Mouse (Mus musculus): ENCODE data around the gene Plcb4.
"Not testable (repeated sequence)": the region's sequence is repeated elsewhere in the genome, so short reads cannot be mapped to it uniquely, and the experiment has no call there.

Gene Plcb4

DNA sequence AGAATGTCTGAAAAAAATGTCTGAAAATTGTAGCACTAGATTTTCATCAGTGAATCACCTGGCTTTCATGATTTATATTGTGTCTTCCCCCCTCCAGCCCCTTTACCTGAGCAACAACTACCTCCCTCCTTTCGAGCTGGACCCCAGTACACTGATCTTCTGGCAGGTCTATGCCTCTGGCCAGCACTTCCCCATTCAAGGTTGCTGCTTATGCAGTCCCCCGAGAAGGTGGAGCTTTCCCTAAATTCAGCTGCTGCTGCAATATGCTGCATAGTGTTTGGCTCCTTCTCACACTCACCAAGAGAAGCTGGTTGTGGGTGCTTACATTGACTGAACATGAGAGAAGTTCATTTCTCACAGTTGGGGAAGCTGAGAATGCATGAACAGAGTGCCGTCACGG is 273.8 kb downstream of the Plcb4 start:
- no peak for DNase-seq (ENCODE audit: low read depth in 2 of 2, low spot score in 2 of 2)

DNA sequence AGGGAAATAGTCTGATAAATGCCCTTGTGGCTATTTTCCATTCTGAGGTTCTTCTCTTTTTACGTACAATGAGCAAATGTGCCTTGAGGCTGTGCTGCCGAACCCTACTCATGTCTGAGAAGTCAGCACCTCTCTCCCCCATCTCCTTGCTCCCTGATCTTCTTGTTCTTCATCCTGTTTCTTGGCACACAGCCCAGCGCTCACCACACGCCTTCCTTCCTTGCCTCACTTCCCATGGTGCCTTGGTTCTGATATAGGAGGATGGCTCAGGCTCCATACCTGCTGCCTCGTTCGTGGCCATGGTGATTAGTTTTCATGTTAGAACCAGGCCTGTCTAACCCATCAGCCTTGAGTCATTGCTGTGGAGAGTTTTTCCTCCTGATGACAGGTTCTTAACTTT is 277.6 kb downstream of the Plcb4 start:
- no peak for DNase-seq (ENCODE audit: low read depth in 2 of 2, low spot score in 2 of 2)

DNA sequence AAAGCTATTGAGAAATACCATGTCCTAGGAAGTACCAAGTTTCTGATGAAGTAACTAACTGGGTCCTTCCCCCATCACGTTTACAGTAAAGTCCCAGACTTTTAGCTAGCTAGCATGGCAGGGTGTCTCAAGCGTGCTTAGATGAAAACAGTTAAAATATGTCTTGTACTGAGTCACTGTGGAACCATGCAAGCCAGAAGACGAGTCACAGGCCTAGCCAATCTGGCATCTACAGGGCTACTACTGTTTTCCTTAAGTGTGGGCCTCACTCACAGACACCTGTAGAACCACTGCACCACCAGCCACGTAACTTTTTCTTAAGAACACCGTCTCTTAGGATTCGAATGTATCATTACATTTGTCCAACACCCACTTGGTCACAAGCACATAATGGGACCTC is 278.8 kb downstream of the Plcb4 start:
- DNase-seq (ENCODE audit: low read depth in 2 of 2, low spot score in 2 of 2): no peak

DNA sequence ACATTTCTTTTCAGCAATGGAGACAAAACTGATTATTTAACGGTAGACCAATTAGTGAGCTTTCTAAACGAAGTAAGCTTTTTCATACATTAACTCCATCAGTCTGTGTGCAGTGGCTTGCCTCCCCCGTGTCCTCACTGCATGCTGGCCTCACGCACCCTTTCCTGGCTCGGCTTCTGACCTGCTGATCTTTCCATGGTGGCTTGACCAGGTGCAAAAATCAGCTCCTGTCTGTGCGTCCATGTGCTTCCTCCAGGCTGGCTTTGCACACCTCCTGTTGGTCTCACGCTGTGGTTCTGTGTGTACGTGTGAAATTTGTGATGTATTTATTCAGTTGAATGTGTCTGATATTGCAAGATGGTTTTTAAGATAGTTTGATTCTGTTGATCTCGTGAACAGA is 281.1 kb downstream of the Plcb4 start:
- DNase-seq (ENCODE audit: low read depth in 2 of 2, low spot score in 2 of 2): no peak

DNA sequence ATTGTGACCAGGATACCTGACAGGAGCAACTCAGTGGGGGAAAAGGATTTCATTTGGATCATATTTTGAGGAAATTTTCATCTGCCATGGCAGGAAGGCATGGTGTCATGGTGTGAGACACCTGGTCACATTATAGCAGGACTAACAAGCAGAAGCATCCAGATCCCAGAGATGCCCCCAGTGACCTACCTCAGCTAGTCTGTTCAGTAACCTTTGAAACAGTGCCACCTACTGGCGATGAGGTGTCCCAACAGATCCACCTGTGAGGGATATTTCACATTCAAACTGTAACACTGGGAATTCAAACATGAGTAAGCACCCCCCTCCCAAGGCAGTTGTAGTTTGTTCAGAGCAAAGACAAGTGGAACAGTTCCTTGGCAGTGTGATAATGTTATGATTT is 289.0 kb downstream of the Plcb4 start:
- no peak for DNase-seq (ENCODE audit: low read depth in 2 of 2, low spot score in 2 of 2)

DNA sequence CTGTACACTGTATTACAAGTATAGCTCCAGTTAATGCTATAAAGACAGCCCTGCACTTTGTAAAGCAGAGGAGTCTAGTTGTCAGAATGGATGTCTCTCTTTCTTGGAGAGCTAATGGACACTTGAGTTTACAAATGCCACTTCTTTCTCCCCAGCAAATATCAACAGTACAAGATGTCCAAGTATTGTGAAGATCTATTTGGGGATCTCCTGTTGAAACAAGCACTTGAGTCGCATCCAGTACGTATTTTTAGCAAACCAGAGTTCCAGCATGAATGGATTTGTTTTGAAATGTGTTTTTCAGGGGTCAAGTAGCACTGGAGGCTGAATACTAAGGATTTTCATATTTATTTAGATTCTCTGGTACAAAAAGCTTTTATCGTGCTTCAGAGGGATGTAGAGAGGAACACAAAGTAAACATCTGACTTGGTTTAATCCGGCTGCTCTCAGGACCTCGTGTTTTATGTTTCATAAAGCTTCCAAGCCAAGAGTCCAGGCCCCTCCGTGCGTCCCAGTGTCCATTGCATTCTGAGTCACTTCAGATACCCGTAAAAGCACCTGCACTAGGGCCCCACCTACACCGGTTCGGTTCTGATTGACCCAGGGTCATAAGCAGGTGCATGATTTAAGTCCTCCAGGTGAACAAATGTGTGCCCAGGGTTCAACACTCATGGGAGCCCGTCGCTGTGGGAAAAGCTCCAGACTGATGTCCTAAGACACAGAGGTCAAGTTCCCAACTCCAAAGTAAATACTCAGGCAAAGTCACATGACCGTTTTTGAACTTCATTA is 296.1 kb downstream of the Plcb4 start:
- DNase-seq (ENCODE audit: low read depth in 2 of 2, low spot score in 2 of 2): no peak

DNA sequence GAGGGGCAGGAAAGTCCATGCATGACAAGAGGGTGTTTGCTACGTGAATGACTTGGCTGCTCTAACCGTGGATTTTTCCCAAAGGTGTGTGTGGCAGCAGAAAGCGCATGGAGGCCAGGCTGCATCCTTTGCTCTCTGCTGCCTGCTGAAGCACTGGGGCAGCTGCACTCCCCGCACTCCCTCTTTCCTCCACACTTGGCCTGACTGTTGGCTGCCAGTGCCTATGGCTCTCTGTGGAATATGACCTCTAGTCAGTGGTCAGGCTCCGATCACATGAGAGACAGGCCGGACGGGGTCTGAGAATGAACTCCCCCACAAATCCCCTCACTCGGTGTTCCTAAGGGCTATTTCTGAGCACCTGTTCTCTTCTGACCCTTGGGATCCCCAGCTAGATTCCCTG is 297.0 kb downstream of the Plcb4 start:
- DNase-seq (ENCODE audit: low read depth in 2 of 2, low spot score in 2 of 2): no peak

DNA sequence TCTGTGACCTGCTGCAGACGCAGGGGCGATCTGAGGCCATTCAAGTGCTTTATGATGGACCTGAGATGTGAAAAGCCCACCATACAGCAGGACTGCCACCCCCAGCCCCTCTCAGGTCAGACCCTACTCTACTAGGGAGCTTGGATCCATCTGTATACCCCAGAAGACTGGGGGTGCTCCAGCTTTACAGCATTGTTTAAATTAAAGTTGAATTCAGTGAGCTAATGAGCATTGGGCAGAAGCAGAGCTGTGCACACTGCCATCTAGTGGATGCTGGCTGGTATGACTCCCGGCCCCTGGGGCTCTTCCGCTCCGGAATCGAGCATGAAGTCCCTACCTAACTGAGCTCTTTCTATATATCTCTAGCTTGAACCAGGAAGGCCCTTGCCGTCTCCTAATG is 298.9 kb downstream of the Plcb4 start:
- DNase-seq (ENCODE audit: low read depth in 2 of 2, low spot score in 2 of 2): peak; percentile 6 to 9

DNA sequence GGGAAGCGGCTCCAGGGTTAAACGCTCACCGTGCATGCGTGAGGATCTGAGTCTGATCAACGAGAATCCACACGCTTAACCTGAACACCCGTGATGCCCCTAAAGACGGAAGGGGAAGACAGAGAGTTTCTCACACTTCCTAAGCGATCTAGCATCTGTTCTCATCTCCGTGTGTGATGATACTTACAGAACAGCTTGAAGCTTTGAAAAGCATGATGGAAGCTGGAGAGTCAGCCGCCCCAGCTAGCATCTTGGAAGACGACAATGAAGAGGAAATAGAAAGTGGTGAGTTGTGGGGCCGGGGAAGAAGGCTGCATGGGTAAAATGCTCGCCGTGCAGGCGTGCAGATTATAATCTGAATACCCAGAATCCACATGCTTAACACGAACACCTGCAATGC is 299.6 kb downstream of the Plcb4 start:
- no peak for DNase-seq (ENCODE audit: low read depth in 2 of 2, low spot score in 2 of 2)

DNA sequence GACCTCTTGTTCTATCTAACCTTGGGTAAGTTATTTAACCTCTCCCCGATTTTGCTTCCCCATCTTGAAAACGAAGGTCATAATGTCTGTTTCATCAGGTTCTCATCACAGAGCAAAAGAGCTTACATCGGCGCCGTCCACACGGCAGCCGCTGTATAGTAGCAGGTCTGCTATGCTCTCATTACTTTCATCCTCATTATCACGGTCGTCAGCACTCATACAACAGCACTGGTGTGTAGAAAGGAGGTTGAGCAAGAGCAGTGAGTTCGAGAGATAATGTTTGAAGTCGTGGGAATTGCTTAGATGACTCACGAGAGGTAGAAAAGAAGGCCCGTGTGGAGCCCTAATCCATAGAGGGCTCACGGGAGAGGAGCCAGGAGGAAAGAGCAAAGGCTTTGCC is 304.3 kb downstream of the Plcb4 start:
- no peak for DNase-seq (ENCODE audit: low read depth in 2 of 2, low spot score in 2 of 2)

DNA sequence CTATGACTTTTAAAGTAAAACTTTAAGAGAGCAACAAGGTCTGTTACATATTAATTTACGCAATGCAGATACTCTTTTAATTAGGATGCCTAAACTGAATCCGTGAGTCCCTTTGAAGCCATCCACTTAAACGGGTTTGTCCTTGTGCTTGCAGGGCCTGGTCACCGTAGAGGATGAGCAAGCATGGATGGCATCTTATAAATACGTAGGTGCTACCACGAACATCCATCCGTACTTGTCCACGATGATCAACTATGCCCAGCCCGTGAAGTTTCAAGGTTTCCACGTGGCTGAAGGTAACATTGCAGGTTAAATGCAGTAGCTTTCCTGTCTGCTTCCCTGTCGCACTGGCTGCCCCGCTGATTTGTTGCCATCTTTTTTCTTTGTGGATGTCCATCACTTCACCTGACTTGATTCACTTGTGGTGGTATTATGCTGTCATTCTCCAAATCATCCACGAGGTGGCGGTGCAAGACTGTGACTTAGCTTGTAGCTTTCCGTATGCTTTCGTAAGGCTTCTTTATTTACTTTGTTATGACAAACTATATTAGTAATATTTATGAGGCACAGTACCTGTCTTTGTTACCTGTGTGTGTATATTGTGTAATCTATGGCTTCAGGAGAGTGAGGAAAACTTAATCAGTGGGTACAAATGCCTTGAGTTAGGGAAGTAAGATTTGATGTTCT is 308.2 kb downstream of the Plcb4 start:
- DNase-seq (ENCODE audit: low read depth in 2 of 2, low spot score in 2 of 2): no peak

DNA sequence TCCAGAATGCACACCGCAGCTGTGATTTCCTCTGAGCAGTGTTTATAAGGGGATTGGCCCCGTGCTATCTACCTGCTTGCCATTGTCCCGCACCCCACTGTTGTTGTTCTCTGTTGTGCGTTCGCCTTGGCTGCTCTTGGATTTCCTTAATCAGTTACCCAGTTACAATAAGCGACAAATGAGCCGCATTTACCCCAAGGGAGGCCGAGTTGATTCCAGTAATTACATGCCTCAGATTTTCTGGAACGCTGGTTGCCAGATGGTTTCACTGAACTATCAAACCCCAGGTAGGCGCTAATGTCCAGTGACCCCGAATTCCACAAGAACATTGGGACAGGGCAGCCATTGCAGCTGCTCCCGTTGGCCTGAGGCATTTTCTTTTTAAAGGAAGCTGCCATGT is 309.3 kb downstream of the Plcb4 start:
- DNase-seq (ENCODE audit: low read depth in 2 of 2, low spot score in 2 of 2): no peak

DNA sequence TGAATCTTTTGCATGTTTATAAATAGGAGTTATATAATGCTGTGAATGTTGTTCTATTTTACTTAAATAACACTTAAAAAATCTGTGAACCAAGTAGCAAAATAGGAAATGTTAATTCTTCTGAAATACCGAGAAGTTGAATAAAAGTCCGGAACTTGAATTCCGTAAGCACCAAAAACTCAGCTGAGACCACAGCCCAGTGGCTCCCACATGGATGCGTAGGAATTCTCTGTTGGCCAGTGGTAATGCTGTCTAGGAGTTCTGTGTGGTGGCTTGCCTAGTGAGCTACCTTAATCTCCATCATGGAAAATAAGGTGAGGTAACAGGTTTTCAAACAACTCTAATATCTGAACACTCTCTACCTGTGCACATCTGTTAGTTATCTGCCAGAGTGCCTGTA is 312.1 kb downstream of the Plcb4 start:
- DNase-seq (ENCODE audit: low read depth in 2 of 2, low spot score in 2 of 2): no peak

DNA sequence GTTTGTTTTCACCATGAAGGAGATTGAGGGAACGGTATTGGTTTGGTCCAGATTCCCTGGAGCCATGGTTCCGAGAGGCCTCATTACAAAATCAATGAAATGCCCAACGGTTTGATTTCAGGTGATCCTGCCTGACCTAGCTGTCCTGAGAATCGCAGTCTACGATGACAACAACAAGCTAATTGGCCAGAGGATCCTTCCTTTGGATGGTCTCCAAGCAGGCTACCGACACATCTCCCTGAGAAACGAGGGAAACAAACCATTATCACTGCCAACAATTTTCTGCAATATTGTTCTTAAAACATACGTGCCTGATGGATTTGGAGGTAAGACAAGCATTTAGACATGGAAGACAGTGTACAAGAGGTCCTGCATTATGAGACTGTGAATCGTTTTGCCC is 317.2 kb downstream of the Plcb4 start:
- no peak for DNase-seq (ENCODE audit: low read depth in 2 of 2, low spot score in 2 of 2)

DNA sequence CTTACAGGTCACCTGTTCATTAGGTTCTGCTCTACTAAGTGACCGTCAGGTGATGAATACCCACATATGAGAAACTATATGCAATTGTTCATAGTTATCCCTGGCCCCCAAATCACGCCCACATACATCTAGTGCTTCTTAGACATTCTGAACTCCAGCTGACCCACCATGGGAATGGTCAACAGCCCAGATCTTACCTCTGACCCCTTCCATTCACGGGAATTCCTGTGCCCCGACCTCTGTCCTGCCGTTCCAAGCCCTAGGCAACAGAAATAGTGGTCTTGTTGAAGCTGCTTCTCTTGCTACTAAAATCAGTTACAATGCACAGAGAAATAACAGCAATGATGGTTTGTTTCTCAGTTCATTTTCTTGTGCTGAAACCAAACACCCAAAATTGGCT is 320.0 kb downstream of the Plcb4 start:
- no peak for DNase-seq (ENCODE audit: low read depth in 2 of 2, low spot score in 2 of 2)

DNA sequence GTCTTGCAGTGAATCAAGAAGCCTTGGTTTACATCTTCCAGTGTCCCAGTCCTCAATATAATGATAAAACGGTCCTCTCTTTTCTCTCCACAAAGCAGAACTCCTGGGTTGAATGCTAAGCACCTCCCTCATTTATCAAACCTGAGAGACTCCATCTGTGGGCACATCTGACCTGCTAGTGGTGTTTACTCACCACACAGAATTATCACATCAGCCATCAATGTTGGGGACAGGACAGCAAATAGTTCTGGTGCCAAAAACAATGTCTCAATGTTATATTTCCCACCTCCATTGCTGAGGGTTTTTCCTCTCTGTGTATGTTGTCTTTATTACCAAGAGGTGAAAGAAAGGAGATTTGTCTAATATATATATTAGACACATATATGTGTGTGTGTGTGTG is 321.6 kb downstream of the Plcb4 start:
- DNase-seq (ENCODE audit: low read depth in 2 of 2, low spot score in 2 of 2): no peak

DNA sequence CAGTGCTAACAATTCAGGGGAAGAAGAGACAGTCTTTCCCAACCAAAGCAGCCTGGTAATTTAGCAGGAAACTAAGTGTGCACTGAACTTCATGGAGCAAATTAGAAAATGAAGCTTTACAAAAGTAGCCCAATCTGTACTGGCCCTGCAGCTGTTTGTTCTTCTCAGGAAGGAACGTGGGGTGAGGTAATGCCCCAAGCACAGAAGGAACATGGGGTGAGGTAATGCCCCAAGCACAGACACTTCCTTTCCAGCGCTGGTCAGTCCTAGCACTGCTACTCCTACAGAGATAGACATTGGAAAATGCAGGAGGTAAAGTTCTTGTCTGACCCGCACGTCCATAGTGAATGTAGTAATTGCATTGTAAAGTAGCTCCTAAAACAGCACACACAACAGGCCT is 325.2 kb downstream of the Plcb4 start:
- DNase-seq (ENCODE audit: low read depth in 2 of 2, low spot score in 2 of 2): no peak

DNA sequence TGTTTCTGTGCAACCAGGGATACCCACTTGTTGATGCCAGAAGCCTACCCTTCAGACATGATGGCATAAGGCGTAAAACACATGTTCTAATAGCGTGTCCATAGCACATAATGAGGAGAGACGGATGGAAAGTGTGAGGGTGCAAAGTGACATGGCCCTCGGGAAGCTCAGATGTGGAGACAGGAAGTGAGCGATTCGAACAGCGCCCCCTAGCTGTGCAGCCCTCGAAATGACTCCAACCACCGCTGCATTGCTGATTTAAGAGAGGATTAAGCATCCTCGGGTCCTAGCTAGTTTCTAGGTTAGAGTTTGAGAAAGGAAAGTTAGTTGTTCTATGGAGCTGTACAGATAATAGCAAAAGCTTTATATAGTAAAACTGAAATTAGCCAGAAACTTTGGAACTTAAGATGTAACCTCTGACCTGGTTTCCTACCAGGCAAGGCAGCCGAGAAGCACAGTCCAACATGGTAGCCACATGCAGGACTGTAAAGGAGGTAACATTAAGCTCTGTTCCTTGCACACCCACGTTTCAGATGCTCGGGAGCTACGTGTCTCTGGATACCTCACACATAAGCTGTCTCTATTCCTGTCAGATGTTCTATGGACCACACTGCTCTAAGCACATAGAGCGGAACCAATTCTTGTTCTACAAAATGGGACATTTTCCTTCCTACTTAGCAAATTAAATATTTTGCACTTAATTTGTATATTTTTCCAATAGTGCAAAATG is 326.9 kb downstream of the Plcb4 start:
- no peak for DNase-seq (ENCODE audit: low read depth in 2 of 2, low spot score in 2 of 2)

DNA sequence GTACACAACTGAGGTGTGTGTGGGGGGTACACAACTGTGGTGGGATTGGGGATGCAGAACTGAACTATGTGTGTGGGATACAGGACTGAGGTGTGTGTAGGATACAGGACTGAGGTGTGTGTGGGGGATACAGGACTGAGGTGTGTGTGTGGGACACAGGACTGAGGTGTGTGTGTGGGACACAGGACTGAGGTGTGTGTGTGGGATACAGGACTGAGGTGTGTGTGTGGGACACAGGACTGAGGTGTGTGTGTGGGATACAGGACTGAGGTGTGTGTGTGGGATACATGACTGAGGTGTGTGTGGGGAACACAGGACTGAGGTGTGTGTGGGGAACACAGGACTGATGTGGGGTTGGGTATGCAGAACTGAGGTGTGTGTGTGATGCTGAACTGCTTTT is 329.7 kb downstream of the Plcb4 start:
- not testable (repeated sequence) for DNase-seq (ENCODE audit: low read depth in 2 of 2, low spot score in 2 of 2)

DNA sequence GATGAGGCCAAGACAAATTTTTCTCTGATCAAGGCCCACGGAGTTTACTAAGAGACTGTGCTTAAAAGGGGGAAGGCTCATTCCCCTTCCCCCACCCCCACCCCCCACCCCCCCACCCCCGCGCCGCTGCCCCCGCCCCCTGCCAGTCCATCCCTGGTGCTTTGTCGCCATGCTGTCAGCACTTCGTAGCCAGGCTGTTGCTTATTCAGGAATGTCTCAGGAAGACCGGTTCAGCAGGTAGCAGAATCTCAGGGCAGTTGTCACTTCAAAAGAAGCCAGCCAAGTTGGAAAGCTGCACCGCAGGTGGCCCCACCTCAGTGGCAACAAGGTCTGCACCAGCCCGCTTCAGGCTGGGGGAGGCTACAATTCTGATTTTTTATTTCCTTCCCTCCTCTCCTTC is 331.9 kb downstream of the Plcb4 start:
- not testable (repeated sequence) for DNase-seq (ENCODE audit: low read depth in 2 of 2, low spot score in 2 of 2)

DNA sequence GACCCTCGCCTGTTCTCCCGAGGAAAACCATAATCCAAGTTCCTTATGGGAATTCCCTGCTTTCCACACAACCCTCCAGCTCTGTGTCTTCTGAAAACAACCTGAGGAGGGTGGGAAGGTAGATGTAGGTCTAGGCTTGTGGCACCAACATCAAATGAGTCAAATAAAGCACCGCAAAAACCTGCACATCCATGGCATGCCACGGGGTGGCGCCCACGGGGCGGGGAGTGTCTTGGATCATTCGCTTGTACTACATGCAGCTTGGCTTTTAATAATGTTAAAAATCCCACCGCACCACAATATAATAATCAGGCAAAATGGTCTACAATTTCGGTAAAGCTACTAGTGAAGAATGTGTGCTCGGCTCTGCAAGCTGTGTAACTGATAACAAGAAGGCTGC is 334.5 kb downstream of the Plcb4 start:
- DNase-seq (ENCODE audit: low read depth in 2 of 2, low spot score in 2 of 2): no peak

DNA sequence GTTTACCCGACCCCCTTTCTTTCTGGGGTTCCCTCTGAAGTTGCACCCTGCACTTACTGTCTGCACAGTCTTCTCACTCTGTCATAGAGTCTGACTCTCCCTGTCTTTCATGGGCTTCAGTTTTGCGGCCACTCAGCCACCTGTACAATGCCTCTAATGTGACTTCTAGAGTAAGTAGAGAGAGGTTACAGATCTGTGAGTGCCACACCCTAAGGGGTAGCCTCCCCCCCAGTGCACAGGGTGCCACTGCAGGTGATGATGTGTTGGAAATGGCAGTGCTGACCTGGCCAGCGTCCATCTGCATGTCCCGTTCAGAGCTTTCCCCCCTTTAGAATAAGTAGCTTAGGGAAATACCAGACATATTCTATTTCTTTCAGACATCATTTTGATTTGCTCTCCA is 336.4 kb downstream of the Plcb4 start:
- no peak for DNase-seq (ENCODE audit: low read depth in 2 of 2, low spot score in 2 of 2)
